Mouse (Mus musculus) thymus, adult 2 months (tissue): Measurements from ENCODE around the gene Ptprg. TPM values are rescaled to one million over a fixed set of nuclear protein-coding genes. Genes with fewer than 3 reads are reported as not detected.

Source experiments
- DNase-seq: peaks from one replicate; pipeline ENCODE4 v3.0.0; 2021
- H3K27ac ChIP-seq: fragments of 200-500 bp; 2 replicates; pipeline ENCODE4 v1.5.1; 2012; ENCODE audit warnings: low read length, control low read depth; ENCODE audit not compliant: control insufficient read depth, insufficient read depth
- H3K27me3 ChIP-seq: fragments of 200-500 bp; 2 replicates; pipeline ENCODE4 v1.6.1; 2012; ENCODE audit warnings: mild to moderate bottlenecking, low read length, moderate library complexity, mixed read lengths; ENCODE audit not compliant: control insufficient read depth, insufficient read depth
- H3K36me3 ChIP-seq: fragments of 200-500 bp; 2 replicates; pipeline ENCODE4 v1.6.1; 2012; ENCODE audit warnings: mild to moderate bottlenecking, low read length, moderate library complexity; ENCODE audit not compliant: control insufficient read depth, insufficient read depth
- H3K4me1 ChIP-seq: fragments of 200-500 bp; replicated peaks from 2 replicates; pipeline ENCODE4 v1.6.1; 2012; ENCODE audit warnings: low read length; ENCODE audit not compliant: control insufficient read depth, insufficient read depth
- H3K4me3 ChIP-seq: fragments of 200-500 bp; 2 replicates; pipeline ENCODE4 v1.5.1; 2012; ENCODE audit warnings: mild to moderate bottlenecking, low read length, control low read depth, moderate library complexity; ENCODE audit not compliant: control insufficient read depth, insufficient read depth
- CTCF ChIP-seq: fragments of 200-500 bp; IDR thresholded peaks from 2 replicates; pipeline ENCODE4 v1.5.1; 2012; ENCODE audit warnings: mild to moderate bottlenecking, control low read depth, low read length, moderate library complexity, borderline replicate concordance; ENCODE audit not compliant: control insufficient read depth, poor library complexity, insufficient read depth; ENCODE audit errors: extremely low read depth
- POLR2A ChIP-seq: fragments of 200-500 bp; IDR thresholded peaks from 2 replicates; pipeline ENCODE4 v1.6.1; 2012; ENCODE audit warnings: mild to moderate bottlenecking, low read length, control low read depth, moderate library complexity; ENCODE audit not compliant: control insufficient read depth, poor library complexity, insufficient read depth; ENCODE audit errors: extremely low read depth
- WGBS: fragments of 180-500 bp; shearing (Covaris S2); methylation state at CpG from one replicate; pipeline ENCODE4 v1.1.7; 2018; 5-methylcytosine and 5-hydroxymethylcytosine counted together
- polyA plus RNA-seq: library from polyadenylated mRNA; depleted of rRNA; stranded (reverse); fragments of >200 nt; gene quantifications from 2 replicates; pipeline ENCODE4 v1.2.3, GENCODE M21; 2012

Gene Ptprg
- polyA plus RNA-seq, 1 experiment = 12.3 TPM

DNA sequence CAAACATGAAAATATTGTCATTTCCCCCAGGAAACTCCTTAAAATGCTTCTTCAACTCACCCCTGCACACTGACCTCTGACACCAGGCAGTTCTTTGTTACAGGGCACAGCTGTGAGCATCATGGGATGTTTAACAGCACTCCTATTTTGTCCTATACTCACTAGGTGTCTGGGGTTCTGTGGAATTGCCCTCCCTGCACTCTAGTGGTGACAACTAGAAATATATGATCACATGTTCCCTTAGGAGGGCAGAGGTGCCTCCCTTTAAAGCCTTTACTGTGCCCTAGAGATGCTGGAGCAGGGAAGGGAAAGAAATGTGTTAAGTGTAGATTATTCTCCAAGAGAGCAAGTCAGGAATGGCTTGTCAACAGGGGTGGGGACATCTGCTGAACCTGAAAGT lies 536.6 kb downstream of the Ptprg start:
- no peaks in the 10 kb centered on the region for H3K36me3 ChIP-seq

DNA sequence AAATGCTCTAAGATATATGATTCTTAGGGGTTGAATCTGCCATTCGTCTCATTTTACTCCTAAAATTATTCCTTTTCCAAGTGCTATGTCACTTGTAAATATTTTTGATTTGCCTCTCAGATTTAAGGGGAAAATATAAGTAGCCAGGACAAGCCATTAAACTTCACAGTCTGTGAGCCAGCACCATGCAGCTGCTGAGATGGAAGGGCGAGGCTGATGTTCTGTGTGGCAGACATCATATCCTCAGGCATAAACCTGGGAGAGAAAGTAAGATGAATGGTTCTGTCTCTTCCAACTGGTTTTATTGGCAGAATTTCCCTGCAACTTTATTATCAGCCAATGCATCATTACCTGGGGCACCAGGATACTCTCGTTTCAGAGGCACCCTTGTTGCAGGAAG lies 538.4 kb downstream of the Ptprg start:
- Histone ChIP-seq H3K36me3 (no peaks in the 10 kb centered on the region), H3K27me3 (no peaks in the 10 kb centered on the region), H3K27ac (no peak overlapping the region), H3K4me3 (no peak overlapping the region), H3K4me1 (no peaks in the 10 kb centered on the region)
- 82% methylated on average over 3 of the region's 3 CpGs for WGBS
- DNase-seq = no peak
- no peak for TF ChIP-seq POLR2A
- no peak for TF ChIP-seq CTCF

More for the DNA sequence above, 536.6 kb downstream of the Ptprg start:
- H3K4me1 ChIP-seq = no peaks in the 10 kb centered on the region
- no peak overlapping the region for H3K4me3 ChIP-seq
- no peaks in the 10 kb centered on the region for H3K27me3 ChIP-seq
- no peak for DNase-seq
- TF ChIP-seq CTCF (no peak), POLR2A (no peak)
- H3K27ac ChIP-seq = no peak overlapping the region

DNA sequence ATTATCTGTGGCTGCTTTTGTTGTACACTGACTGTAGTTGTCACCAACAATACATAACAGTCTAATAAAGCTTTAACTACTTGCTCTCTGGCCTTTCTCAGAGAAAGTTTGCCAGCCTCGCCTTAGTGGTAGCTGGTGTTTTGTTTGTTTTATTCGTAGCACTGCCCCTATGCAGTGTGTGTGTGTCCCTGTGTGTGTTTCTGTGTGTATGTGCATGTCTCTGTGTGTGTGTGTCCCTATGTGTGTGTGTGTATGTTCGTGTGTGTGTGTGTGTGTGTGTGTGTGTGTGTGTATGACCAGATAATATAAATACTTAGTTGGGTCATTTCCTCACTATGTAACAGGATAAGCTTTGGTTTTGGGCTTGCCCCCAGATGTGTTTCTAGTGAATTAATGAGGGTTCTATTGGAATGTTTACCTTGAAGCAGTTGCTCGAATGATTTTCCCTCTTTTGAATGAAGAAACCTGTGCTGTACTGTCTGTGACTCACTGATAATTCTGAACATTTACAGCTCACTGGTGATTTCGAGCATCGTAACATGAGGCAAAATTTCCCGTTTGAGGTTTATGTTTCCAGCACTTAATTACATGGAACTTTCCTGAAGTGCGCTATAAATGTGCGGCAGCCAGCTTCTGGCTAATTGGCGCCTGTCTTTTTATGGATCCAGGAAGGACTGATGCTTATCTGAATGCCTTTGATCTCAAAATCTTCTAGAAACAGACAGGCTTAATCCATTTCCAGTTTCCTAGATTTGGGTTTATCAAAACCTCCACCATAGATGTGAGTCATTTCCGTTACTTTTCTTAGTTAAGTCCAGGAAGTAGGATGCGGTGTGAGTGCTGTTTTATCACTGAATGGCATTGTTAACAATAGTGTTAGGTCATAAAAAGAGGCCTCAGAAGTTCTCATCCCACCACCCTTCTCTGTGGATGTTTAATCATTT lies 546.3 kb downstream of the Ptprg start:
- Histone ChIP-seq H3K4me3 (no peak overlapping the region), H3K4me1 (no peaks in the 10 kb centered on the region), H3K36me3 (no peaks in the 10 kb centered on the region), H3K27me3 (no peaks in the 10 kb centered on the region), H3K27ac (no peak overlapping the region)
- 31% methylated on average over 12 of the region's 12 CpGs for WGBS
- TF ChIP-seq POLR2A = no peak
- no peak for TF ChIP-seq CTCF
- DNase-seq = no peak

DNA sequence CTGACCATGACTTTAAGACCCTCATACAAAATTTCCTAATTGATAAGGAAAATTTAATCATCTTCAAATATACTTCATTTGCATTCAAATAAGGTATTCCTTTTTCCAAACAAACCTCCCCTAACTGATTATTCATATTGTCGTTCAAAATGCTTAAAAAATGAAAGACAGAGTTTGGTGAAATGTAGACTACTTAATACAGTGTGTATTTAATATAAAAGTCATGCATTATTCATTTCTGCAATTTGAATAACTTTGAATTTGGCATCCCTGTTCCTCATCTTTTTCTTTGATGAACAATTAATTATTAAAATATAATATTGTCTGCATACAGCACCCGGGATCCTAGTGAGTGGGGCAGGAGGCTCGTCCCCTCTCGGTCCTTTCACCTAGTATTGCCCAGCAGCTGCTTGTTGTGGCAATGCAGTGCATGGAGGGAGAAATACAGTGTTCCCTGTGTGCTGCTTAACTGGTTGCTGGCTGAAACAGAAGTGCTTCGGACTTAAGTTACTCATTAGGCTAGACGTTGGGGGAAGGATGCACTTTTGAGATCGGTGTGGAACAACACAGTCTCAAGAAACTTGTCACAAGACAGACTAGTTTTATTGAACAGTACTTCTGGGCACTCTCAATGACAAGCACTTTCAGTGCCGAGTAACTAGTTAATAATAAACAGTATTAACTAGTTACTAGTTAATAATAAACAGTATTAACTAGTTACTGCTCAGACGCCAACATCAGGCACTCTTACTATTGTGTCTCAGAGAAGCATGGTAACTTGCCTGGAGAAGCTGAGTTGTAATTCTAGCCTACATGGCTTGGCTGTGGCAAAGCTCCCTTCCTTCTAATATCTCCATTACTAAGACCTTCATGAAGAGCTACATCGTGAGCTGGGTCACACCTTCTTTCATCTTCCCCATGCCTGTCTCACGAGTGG lies 549.3 kb downstream of the Ptprg start:
- 88% methylated on average over 11 of the region's 11 CpGs for WGBS
- no peak overlapping the region for H3K4me3 ChIP-seq
- H3K27me3 ChIP-seq = no peaks in the 10 kb centered on the region
- H3K27ac ChIP-seq = no peak overlapping the region
- no peak for TF ChIP-seq CTCF
- TF ChIP-seq POLR2A = no peak
- H3K4me1 ChIP-seq = no peaks in the 10 kb centered on the region
- DNase-seq = no peak
- H3K36me3 ChIP-seq = no peaks in the 10 kb centered on the region

DNA sequence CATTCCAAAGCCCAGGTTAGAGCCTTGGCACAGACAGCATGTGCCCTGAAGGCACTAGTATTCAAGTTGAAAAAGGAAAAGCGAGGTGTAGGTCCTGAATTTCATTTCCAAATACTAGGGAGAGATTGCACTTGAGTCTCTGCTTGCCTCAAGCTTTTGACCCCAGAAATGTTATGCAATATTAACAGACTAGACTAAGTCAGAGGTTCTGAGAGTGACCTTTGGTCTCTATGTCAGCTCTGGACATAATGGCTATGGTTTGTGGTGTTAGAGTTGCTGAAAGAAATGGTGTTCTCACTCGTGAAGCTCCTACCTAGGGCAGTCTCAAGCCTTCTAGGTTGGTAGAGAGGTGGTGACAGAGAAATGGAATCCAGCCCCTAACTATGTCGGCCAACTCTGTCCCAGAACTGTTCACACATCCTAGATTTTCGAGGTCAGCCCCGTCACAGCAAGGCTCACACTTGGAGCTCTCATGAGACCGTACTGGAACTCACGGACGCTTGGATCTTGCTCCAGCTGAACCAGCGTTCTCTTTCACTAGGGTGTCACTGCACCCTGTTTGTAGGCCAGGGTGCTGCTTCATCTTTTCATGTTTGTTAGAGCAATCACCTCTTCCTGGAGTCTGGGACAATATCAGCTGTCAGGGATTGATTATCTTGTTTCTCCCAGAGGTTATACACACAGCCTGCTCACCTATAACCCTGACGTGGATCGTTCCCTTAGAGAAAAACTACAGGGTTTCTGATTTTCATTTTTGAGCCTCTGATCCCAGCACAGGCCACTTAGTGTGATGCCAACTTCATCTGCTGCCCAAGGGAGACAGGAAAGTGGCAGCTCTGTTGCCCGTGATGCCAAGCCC lies 551.2 kb downstream of the Ptprg start:
- no peak for TF ChIP-seq CTCF
- TF ChIP-seq POLR2A = no peak
- Histone ChIP-seq H3K36me3 (no peaks in the 10 kb centered on the region), H3K4me3 (no peak overlapping the region), H3K27me3 (no peaks in the 10 kb centered on the region), H3K4me1 (no peaks in the 10 kb centered on the region), H3K27ac (no peak overlapping the region)
- 92% methylated on average over 12 of the region's 12 CpGs for WGBS
- no peak for DNase-seq

DNA sequence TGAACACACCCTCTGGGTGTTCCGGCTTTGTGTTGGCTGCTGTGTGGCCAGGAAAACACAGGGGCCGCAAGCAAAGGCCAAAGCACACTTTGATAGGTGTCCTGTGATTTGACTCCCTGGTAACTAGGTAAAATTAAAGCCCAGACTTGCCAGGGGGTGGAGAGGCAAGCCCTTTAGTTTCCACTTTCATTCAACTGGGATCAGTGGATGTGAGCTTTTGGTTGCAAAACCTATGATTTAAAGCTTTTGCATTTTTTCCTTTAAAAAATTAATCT lies 551.8 kb downstream of the Ptprg start:
- no peaks in the 10 kb centered on the region for H3K4me1 ChIP-seq
- no peaks in the 10 kb centered on the region for H3K36me3 ChIP-seq
- no peak overlapping the region for H3K27ac ChIP-seq
- no peaks in the 10 kb centered on the region for H3K27me3 ChIP-seq
- no peak for TF ChIP-seq POLR2A
- TF ChIP-seq CTCF = no peak
- no peak for DNase-seq
- H3K4me3 ChIP-seq = no peak overlapping the region
- WGBS = 89% methylated on average over 2 of the region's 2 CpGs
